Mouse (Mus musculus): Measurements from ENCODE around the gene Mycl. TPM values are rescaled to one million over a fixed set of nuclear protein-coding genes. Genes with fewer than 3 reads are reported as not detected.

Mycl gene
- polyA plus RNA-seq, 1 experiment from 2014 or later: 11.7 TPM

DNA sequence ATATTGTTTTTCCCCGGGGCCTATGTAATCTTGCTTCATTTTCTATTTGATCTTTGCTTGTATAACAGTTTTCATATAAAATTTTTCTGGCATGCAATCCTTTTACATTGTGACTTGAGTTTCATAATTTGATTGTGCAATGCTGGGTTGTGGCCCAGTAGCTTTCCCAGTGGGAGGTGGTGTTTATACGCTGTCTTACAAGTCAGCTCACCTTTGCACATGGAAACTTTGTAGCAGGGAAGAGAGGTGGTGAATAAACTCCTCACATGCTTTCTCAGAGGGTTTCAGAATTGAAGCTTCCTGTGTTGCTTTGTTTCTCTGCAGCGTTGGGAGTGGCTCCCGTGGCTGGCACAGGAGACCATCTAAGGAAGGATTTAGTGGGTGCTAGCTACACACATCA is 49.4 kb downstream of the Mycl start:
- H3K27ac ChIP-seq (ENCODE audit: low read length): peak overlapping the region; percentile 44
- H3K36me3 ChIP-seq (ENCODE audit: control insufficient read depth, insufficient read depth, low read length): peaks cover 3% of the 10 kb centered on the region; the same call in 1 of the 2 replicates
- no peak overlapping the region for H3K9ac ChIP-seq (ENCODE audit: low read length)
- H3K27me3 ChIP-seq (ENCODE audit: control insufficient read depth, insufficient read depth, low read depth, low read length): no peaks in the 10 kb centered on the region
- peak; percentile 57 for ATAC-seq (ENCODE audit: low read depth)
- H3K9me3 ChIP-seq (ENCODE audit: control insufficient read depth, low read length): no peaks in the 10 kb centered on the region
- H3K4me1 ChIP-seq (replicated peaks; ENCODE audit: control insufficient read depth, insufficient read depth, low read length): peaks cover 11% of the 10 kb centered on the region
- no peak overlapping the region for H3K4me3 ChIP-seq (ENCODE audit: low read length)
- WGBS: 60% methylated on average over 4 of the region's 4 CpGs
- H3K4me2 ChIP-seq (ENCODE audit: low read depth, low read length): no peak overlapping the region

DNA sequence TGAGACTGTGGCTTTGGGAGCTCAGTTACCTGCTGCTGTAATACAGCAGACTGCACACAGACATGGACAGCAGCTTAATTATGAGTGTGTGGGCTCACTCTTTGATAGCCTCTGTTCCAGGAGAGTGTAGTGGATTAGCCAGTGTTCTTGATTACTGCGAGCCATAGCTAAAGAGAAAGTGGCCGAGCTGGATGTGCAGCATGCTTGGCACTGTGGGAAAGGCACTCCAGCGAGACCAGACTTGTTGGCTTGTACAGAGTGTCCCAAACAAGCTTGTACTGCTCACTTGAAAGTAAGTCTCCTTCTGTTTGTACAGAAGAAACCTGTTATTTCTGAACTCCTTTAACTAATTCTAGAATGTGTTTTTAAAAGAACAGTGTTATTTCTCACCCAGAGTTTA is 50.8 kb downstream of the Mycl start:
- Histone ChIP-seq H3K4me3 (ENCODE audit: low read length) (no peak overlapping the region), H3K4me2 (ENCODE audit: low read depth, low read length) (no peak overlapping the region), H3K27me3 (ENCODE audit: control insufficient read depth, insufficient read depth, low read depth, low read length) (no peaks in the 10 kb centered on the region), H3K4me1 (replicated peaks; ENCODE audit: control insufficient read depth, insufficient read depth, low read length) (peaks cover 22% of the 10 kb centered on the region), H3K27ac (ENCODE audit: low read length) (no peak overlapping the region; the same call in 1 of the 2 replicates), H3K9ac (ENCODE audit: low read length) (no peak overlapping the region), H3K9me3 (ENCODE audit: control insufficient read depth, low read length) (no peaks in the 10 kb centered on the region), H3K36me3 (ENCODE audit: control insufficient read depth, insufficient read depth, low read length) (no peaks in the 10 kb centered on the region)
- no peak for ATAC-seq (ENCODE audit: low read depth)
- 61% methylated on average over 3 of the region's 3 CpGs for WGBS

DNA sequence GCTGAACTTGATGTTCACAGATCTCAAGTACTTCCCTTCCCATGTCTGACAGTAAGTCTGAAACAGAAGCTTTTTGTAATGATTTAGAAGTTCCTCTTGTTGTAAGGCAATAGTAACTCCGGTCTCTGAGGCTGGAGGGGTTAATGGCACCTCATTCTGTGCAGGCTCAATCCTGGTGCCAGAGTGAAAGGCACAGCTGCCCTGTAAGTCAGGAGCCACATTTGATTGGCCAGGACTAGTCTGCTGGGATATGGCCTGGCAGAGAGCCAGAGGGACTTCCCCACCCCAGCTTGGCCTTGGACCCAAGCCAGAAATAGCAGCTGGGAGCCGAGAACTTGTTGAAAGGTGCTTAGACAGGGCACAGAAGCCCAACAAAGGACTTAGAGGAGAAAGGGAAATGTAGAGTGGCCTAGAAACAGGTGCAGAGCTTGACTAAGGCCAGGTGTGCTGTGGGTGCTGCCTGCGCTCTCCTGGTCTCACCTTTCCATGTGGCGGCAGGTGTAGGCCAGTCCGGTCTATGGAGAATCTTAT is 55.3 kb downstream of the Mycl start:
- H3K9me3 ChIP-seq (ENCODE audit: control insufficient read depth, low read length): no peaks in the 10 kb centered on the region
- no peak overlapping the region for H3K9ac ChIP-seq (ENCODE audit: low read length)
- no peak overlapping the region for H3K4me2 ChIP-seq (ENCODE audit: low read depth, low read length)
- 33% methylated on average over 5 of the region's 5 CpGs for WGBS
- H3K27me3 ChIP-seq (ENCODE audit: control insufficient read depth, insufficient read depth, low read depth, low read length): no peaks in the 10 kb centered on the region
- H3K36me3 ChIP-seq (ENCODE audit: control insufficient read depth, insufficient read depth, low read length): peaks cover 24% of the 10 kb centered on the region
- peak; percentile 96 for ATAC-seq (ENCODE audit: low read depth)
- H3K4me1 ChIP-seq (replicated peaks; ENCODE audit: control insufficient read depth, insufficient read depth, low read length): peaks cover 22% of the 10 kb centered on the region
- peak overlapping the region; percentile 2; the same call in 1 of the 2 replicates for H3K27ac ChIP-seq (ENCODE audit: low read length)
- H3K4me3 ChIP-seq (ENCODE audit: low read length): no peak overlapping the region

Other genes with a start within 250 kb of the Mycl start
- 70.1 and 79.2 TPM in 2 replicates for gene Ppt1, start 159.4 kb upstream of the Mycl start, polyA plus RNA-seq (2015; fragmentation: Nextera tagmentation; extraction: Ambion mirVana)
- 86.5 and 104 TPM in 2 replicates for gene Cap1, start 109.6 kb upstream of the Mycl start, polyA plus RNA-seq (2015; fragmentation: Nextera tagmentation; extraction: Ambion mirVana)
- 0.21 and 0.62 TPM in 2 replicates for gene Mfsd2a, start 34.5 kb upstream of the Mycl start, polyA plus RNA-seq (2015; fragmentation: Nextera tagmentation; extraction: Ambion mirVana)
- 15.5 and 17.4 TPM in 2 replicates for gene Trit1, start 20.9 kb downstream of the Mycl start, polyA plus RNA-seq (2015; fragmentation: Nextera tagmentation; extraction: Ambion mirVana)
- gene Bmp8b, start 109.5 kb downstream of the Mycl start, polyA plus RNA-seq (2015; fragmentation: Nextera tagmentation; extraction: Ambion mirVana): 1.5 and 2.0 TPM in 2 replicates
- not detected in 2 replicates for gene Oxct2b, start 120.6 kb downstream of the Mycl start, polyA plus RNA-seq (2015; fragmentation: Nextera tagmentation; extraction: Ambion mirVana)
- 93.7 and 94.7 TPM in 2 replicates for gene Ppie, start 144.3 kb downstream of the Mycl start, polyA plus RNA-seq (2015; fragmentation: Nextera tagmentation; extraction: Ambion mirVana)
- gene Hpcal4, start 187.6 kb downstream of the Mycl start, polyA plus RNA-seq (2015; fragmentation: Nextera tagmentation; extraction: Ambion mirVana): 0.16 and 0.19 TPM in 2 replicates
- gene Nt5c1a, start 205.9 kb downstream of the Mycl start, polyA plus RNA-seq (2015; fragmentation: Nextera tagmentation; extraction: Ambion mirVana): 0.18 TPM in 1 of 2 replicates, not detected in the other
- gene Heyl, start 237.9 kb downstream of the Mycl start, polyA plus RNA-seq (2015; fragmentation: Nextera tagmentation; extraction: Ambion mirVana): 26.2 and 31.8 TPM in 2 replicates

All from lung, embryonic 16.5 days (tissue).